Mouse (Mus musculus) inflammation-experienced regulatory T-cells, adult 16 weeks (primary cell): ENCODE data around the gene Neurod1. TPM values are rescaled to one million over a fixed set of nuclear protein-coding genes. Genes with fewer than 3 reads are reported as not detected.

Experiments used
- polyA plus RNA-seq: library from polyadenylated mRNA; unstranded; fragments of 100-300 nt; shearing (Covaris generic); gene quantifications from one replicate; pipeline ENCODE4 v1.2.1, GENCODE M21; 2017

The Neurod1 gene
- polyA plus RNA-seq = not detected

GRCm38 (mm10) chr2:79456575-79457349 is at the start of gene Neurod1, which contains the start of gene Cerkl:
Gene Neurod1 (minus strand): TSS chr2:79456751.
Gene Cerkl (minus strand): TSS chr2:79456785.

Other genes starting within 250 kb of the Neurod1 start
- 328 TPM for gene Itga4, start 201.3 kb downstream of the Neurod1 start, polyA plus RNA-seq
- gene Cerkl, start within 50 bp of the Neurod1 start, polyA plus RNA-seq = 16.0 TPM
- gene Itprid2, start 178.6 kb upstream of the Neurod1 start, polyA plus RNA-seq = 2.5 TPM